Mouse (Mus musculus) MEL (cell line): ENCODE measurements at regions not wholly inside any gene's neighbourhood (a gene's known extent, or its start where the extent isn't known, plus 50 kb on each side); places are given as distances from the start of the nearest gene placed in this dataset.
A peak's percentile ranks its signal among the peaks of the same experiment; 100 is the strongest.

Source experiments
- DNase-seq: peaks from one replicate; pipeline ENCODE4 v3.0.0; 2011; ENCODE audit warnings: low read depth, low spot score
- H3K27ac ChIP-seq: 2 replicates; pipeline ENCODE4 v1.5.1; 2012; ENCODE audit warnings: low read depth, mild to moderate bottlenecking, control low read depth, low read length, moderate library complexity; ENCODE audit not compliant: control insufficient read depth
- H3K27me3 ChIP-seq, 2 experiments: fragments of 150-350 bp in 1 of 2; sonication (generic) in 1 of 2; 2 replicates each; pipeline ENCODE4 v1.6.1; 2012; ENCODE audit warnings: low read length in 2 of 2, mild to moderate bottlenecking in 2 of 2, improper control_type of control experiment in 1 of 2, moderate library complexity in 1 of 2; ENCODE audit not compliant: insufficient read depth in 2 of 2, control insufficient read depth in 1 of 2
- H3K36me3 ChIP-seq, 2 experiments: 2 replicates each; pipeline ENCODE4 v1.6.1; 2012 to 2014; ENCODE audit warnings: low read length in 2 of 2, improper control_type of control experiment in 1 of 2, inconsistent platforms in 1 of 2, mild to moderate bottlenecking in 1 of 2; ENCODE audit not compliant: insufficient read depth in 2 of 2, control insufficient read depth in 1 of 2
- H3K4me1 ChIP-seq, 2 experiments: fragments of 150-350 bp in 1 of 2; sonication (generic) in 1 of 2; 2 replicates each; pipeline ENCODE4 v1.6.1; 2012; ENCODE audit warnings: low read length in 2 of 2, improper control_type of control experiment in 1 of 2, mild to moderate bottlenecking in 1 of 2; ENCODE audit not compliant: insufficient read depth in 2 of 2, control insufficient read depth in 1 of 2
- H3K4me3 ChIP-seq, 2 experiments: fragments of 150-350 bp in 1 of 2; sonication (generic) in 1 of 2; 2 replicates each; pipeline ENCODE4 v1.5.1; 2012; ENCODE audit warnings: low read depth in 2 of 2, low read length in 2 of 2, mild to moderate bottlenecking in 2 of 2, moderate library complexity in 2 of 2, control low read depth in 1 of 2, improper control_type of control experiment in 1 of 2; ENCODE audit not compliant: control insufficient read depth in 1 of 2, insufficient read depth in 1 of 2
- H3K79me2 ChIP-seq: 2 replicates; pipeline ENCODE4 v1.6.1; 2012; ENCODE audit warnings: mild to moderate bottlenecking, low read length, moderate library complexity; ENCODE audit not compliant: control insufficient read depth, poor library complexity, insufficient read depth
- H3K9ac ChIP-seq: 2 replicates; pipeline ENCODE4 v1.6.1; 2012; ENCODE audit warnings: low read depth, mild to moderate bottlenecking, control low read depth, low read length, moderate library complexity; ENCODE audit not compliant: control insufficient read depth, poor library complexity, severe bottlenecking
- H3K9me3 ChIP-seq: fragments of 150-350 bp; sonication (generic); replicated peaks from 2 replicates; pipeline ENCODE4 v1.6.1; 2012; ENCODE audit warnings: mild to moderate bottlenecking, low read length, improper control_type of control experiment, moderate library complexity; ENCODE audit not compliant: insufficient read depth
- BHLHE40 ChIP-seq: IDR thresholded peaks from 2 replicates; pipeline ENCODE4 v1.6.1; 2012; ENCODE audit warnings: low read depth, mild to moderate bottlenecking, inconsistent platforms, low read length, improper control_type of control experiment, borderline replicate concordance
- CHD1 ChIP-seq: IDR thresholded peaks from 2 replicates; pipeline ENCODE4 v1.6.1; 2012; ENCODE audit warnings: low read depth, mild to moderate bottlenecking, inconsistent platforms, low read length, improper control_type of control experiment
- ELF1 ChIP-seq: IDR thresholded peaks from 2 replicates; pipeline ENCODE4 v1.6.1; 2014; ENCODE audit warnings: low read depth, mild to moderate bottlenecking, inconsistent platforms, low read length, improper control_type of control experiment, moderate library complexity
- ETS1 ChIP-seq: IDR thresholded peaks from 2 replicates; pipeline ENCODE4 v1.6.1; 2012; ENCODE audit warnings: low read depth, mild to moderate bottlenecking, inconsistent platforms, low read length, improper control_type of control experiment, moderate library complexity
- HCFC1 ChIP-seq: IDR thresholded peaks from 2 replicates; pipeline ENCODE4 v1.6.1; 2012; ENCODE audit warnings: low read depth, mild to moderate bottlenecking, inconsistent platforms, low read length, improper control_type of control experiment, moderate library complexity
- MAFK ChIP-seq: IDR thresholded peaks from 2 replicates; pipeline ENCODE4 v1.6.1; 2011; ENCODE audit warnings: low read depth, mild to moderate bottlenecking, low read length, improper control_type of control experiment, borderline replicate concordance
- MAX ChIP-seq: IDR thresholded peaks from 2 replicates; pipeline ENCODE4 v1.6.1; 2011; ENCODE audit warnings: low read length, improper control_type of control experiment
- MAZ ChIP-seq: IDR thresholded peaks from 2 replicates; pipeline ENCODE4 v1.6.1; 2012; ENCODE audit warnings: low read depth, mild to moderate bottlenecking, inconsistent platforms, low read length, improper control_type of control experiment
- NELFE ChIP-seq: IDR thresholded peaks from 2 replicates; pipeline ENCODE4 v1.6.1; 2011; ENCODE audit warnings: low read depth, low read length, improper control_type of control experiment
- RAD21 ChIP-seq: IDR thresholded peaks from 2 replicates; pipeline ENCODE4 v1.6.1; 2011; ENCODE audit warnings: mild to moderate bottlenecking, low read depth, low read length, improper control_type of control experiment
- SIN3A ChIP-seq: IDR thresholded peaks from 2 replicates; pipeline ENCODE4 v1.6.1; 2012; ENCODE audit warnings: low read length, improper control_type of control experiment, inconsistent platforms
- SMC3 ChIP-seq: IDR thresholded peaks from 2 replicates; pipeline ENCODE4 v1.6.1; 2011; ENCODE audit warnings: low read depth, low read length, improper control_type of control experiment
- TCF12 ChIP-seq: IDR thresholded peaks from 2 replicates; pipeline ENCODE4 v1.6.1; 2014; ENCODE audit warnings: low read depth, mild to moderate bottlenecking, inconsistent platforms, low read length, improper control_type of control experiment, moderate library complexity
- USF1 ChIP-seq: IDR thresholded peaks from 2 replicates; pipeline ENCODE4 v1.6.1; 2014; ENCODE audit warnings: low read depth, mild to moderate bottlenecking, inconsistent platforms, low read length, improper control_type of control experiment, moderate library complexity
- USF2 ChIP-seq, 2 experiments: IDR thresholded peaks; 2 replicates each; pipeline ENCODE4 v1.6.1; 2011 to 2012; ENCODE audit warnings: improper control_type of control experiment in 2 of 2, low read length in 2 of 2, borderline replicate concordance in 1 of 2, inconsistent platforms in 1 of 2, low read depth in 1 of 2, mild to moderate bottlenecking in 1 of 2; ENCODE audit not compliant: insufficient read depth in 1 of 2
- ZKSCAN1 ChIP-seq: IDR thresholded peaks from 2 replicates; pipeline ENCODE4 v1.6.1; 2012; ENCODE audit warnings: low read depth, mild to moderate bottlenecking, inconsistent platforms, low read length, improper control_type of control experiment, moderate library complexity

DNA sequence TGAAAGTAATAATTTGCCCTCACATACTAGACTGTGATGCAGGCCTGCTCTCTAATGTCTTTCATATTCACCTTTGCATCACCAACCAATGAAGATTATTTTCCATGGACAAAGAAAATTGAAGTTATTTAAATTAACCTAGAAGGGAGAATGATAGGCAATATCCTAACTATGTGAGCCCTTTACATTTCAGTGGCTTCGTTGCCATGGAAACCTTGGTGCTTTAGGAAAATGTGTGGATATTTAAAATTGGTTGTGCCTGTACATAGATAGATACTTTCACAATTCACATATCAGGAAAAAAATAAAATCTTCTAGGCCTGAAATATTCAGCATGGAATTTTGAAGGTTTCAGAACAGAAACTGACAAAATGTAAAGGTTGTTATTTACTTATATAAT lies 1080.6 kb upstream of the Gm8797 start:
- no peak for DNase-seq
- no peak overlapping the region for H3K4me3 ChIP-seq

DNA sequence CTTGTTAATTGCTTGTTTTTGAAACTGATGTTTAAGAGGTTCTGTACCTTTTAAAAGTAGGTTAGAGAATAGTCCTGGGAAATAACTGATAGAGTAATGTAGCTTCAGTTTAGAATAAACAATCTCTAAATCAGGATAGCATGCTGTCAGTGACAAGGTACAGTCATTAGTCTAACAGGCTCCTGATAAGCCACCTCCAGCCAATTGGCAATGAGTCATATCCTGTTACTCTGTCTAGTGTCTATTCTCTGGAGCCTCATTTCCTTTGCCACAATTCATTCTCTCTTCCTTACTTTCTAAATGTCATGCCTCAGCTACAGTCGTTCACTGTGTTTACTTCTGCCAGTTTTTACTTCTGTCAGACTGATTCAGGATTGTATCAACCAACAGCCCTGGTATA lies 1061.1 kb upstream of the Gm8797 start:
- Histone ChIP-seq H3K79me2 (no peaks in the 10 kb centered on the region), H3K9me3 (no peaks in the 10 kb centered on the region), H3K9ac (no peak overlapping the region), H3K4me1 (no peaks in the 10 kb centered on the region), H3K27me3 (no peaks in the 10 kb centered on the region), H3K36me3 (no peaks in the 10 kb centered on the region), H3K27ac (no peak overlapping the region), H3K4me3 (no peak overlapping the region)
- no peak for TF ChIP-seq TCF12
- no peak for TF ChIP-seq SMC3
- no peak for TF ChIP-seq MAX
- no peak for TF ChIP-seq RAD21
- no peak for TF ChIP-seq BHLHE40
- no peak for TF ChIP-seq NELFE
- DNase-seq = peak; percentile 3

More for the DNA sequence above, 1080.6 kb upstream of the Gm8797 start:
- Histone ChIP-seq H3K79me2 (no peaks in the 10 kb centered on the region), H3K36me3 (no peaks in the 10 kb centered on the region), H3K27me3 (no peaks in the 10 kb centered on the region), H3K9ac (no peak overlapping the region), H3K4me1 (no peaks in the 10 kb centered on the region), H3K27ac (no peak overlapping the region), H3K9me3 (no peaks in the 10 kb centered on the region)
- TF ChIP-seq ZKSCAN1 = no peak
- no peak for TF ChIP-seq MAX
- no peak for TF ChIP-seq ELF1
- no peak for TF ChIP-seq HCFC1
- TF ChIP-seq USF2 (IDR thresholded peaks at IDR 0.05; ENCODE audit: borderline replicate concordance in 1 of 2, insufficient read depth in 1 of 2, low read depth in 1 of 2, low read length in 2 of 2) = no peak
- no peak for TF ChIP-seq CHD1
- TF ChIP-seq MAZ = no peak
- TF ChIP-seq SIN3A = no peak
- no peak for TF ChIP-seq USF1
- no peak for TF ChIP-seq SMC3
- no peak for TF ChIP-seq MAFK
- no peak for TF ChIP-seq ETS1
